Mouse (Mus musculus): ENCODE data around the gene Tspan2.

Gene Tspan2

DNA sequence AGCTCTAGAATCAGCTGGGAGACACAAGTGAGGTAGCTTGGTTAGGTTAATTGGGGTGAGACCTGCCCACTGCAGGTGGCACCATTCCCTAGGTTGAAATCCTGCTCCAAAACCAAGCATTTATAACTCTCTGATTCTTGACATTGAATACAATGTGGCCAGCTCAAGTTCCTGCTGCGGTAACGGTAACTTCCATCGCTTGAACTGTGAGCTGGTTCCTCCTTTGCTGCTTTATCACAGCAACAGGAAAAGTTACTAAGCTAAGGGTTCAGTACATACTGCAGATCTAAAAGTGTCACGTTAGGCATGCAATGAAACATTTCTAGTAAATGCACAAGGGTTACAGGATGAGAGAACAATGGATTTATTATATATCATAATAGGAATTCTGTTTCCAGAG, 1.7 kb upstream of the Tspan2 start:
- in situ Hi-C loops (cut with MboI; ENCODE audit: unreplicated experiment in 2 of 2): no loop called here

DNA sequence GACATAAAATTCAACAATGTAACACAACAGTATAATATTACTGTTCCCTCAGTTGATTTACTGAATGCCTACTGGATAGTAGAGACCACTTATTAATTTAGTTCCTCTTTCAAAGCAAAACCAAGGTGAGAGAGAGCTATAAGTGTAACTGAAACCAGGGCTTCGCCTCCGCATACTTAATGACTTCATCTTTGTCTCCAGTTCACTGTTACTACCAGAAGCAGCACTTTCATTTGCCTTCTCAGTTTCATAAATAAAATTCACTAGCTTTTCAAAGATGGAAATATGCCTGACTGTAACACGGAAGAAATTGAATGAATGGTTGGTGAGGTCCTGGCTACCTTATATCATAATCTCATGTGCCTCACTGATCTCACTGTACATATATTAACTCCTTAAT, 1.3 kb upstream of the Tspan2 start:
- in situ Hi-C loops (cut with MboI; ENCODE audit: unreplicated experiment in 2 of 2): no loop called here

DNA sequence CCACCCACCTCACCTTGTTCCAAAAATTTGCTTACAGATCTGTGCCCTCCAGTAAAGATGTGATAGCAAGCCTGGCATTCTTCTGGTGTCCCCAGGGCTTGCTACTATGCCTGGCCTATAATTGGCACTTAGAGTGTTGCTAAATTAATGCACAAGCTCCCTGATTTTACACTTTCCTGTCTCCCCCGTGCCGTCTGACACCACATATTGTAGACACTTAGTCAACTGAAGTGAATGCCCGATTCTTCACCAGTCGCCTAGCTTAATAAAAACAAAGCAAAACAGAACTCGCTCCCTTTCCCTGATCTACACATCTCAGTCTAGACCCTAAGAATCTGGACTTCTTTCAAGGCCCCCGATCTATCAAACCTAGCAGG, 405 bp upstream of the Tspan2 start:
- in situ Hi-C loops (cut with MboI; ENCODE audit: unreplicated experiment in 2 of 2): no loop called here

DNA sequence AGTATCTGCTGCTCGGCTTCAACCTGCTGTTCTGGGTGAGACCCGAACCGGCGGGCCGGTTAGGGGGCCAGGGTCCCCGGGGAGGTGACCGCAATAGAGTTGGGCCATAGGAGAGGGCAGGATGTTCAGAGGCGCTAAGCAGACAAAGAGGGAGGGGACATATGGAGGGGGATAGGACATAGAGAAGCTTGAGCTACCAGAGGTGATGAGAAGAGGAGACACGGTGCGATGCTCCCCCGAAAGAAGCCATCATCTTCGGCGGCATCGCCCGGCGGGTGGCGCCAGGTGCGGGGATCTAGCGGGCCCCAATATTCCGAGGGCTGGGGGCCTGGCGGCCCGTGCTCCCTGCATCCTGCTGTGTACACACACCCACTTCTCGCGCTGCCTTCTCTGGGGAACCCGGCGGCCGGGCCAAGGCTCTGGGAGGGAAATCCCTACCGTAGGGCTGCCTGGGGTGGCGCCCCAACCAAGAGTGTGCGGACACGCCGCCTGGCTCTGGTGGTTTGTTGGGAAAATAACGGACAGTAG, 766 bp downstream of the Tspan2 start:
- in situ Hi-C loops (cut with MboI; ENCODE audit: unreplicated experiment in 2 of 2): no loop called here

DNA sequence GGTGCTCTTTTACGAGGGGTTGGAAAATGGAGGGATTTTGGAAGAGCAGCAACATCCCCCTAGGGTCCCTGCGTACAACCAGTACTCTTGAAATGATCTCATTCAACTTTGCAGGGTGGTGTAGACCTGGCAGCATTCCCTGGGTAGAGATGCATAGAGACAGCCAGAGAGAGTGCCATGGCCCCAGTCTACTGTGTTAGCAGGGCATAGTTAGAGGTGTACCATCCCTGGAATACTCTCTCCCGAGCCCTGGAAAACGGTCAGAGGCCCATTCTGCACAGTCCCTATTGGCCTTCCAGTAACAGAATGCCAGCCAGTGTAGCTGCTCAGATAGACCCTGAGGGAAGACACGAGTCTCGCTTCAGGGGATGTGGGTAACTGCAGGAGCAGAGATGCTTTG, 1.3 kb downstream of the Tspan2 start:
- in situ Hi-C loops (cut with MboI; ENCODE audit: unreplicated experiment in 2 of 2): no loop called here

DNA sequence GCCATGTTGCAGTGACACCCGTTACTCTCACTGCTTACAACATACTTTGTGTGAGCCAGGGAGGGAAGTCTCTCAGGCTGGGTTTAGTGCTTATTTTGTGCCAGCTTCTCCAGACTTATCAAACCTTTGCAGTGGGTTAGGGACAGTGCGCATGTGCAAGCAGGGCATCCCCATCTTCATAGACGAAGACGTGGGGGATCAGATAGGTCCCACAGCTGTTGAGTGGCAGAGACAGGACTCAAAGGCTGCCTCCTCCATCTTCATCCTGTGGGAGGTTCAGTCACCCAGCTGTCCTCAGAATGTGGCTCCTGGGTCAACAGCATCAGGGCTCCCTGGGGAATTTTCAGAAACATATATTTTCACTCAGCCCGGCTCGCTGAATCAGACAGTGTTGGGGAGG, 2.1 kb downstream of the Tspan2 start:
- in situ Hi-C loops (cut with MboI; ENCODE audit: unreplicated experiment in 2 of 2): no loop called here

DNA sequence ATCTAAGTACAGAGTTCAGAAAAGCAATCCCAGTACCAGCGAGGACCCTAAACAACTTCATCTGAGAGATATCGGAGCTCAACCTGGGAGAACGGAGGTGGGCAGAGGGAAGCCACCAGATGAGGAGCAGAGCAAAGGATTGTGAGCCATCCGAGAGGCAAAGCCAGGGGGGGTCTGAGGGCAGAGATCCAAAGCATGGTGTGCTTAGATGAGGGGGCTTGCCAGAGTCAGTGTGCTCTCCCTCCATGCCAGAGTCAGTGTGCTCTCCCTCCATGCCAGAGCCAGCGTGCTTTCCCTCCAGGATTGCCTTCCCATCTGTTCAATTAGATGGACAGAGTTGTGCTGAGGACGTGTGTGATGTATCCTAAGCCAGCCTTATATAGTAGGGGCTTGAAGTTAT, 2.8 kb downstream of the Tspan2 start:
- in situ Hi-C loops (cut with MboI; ENCODE audit: unreplicated experiment in 2 of 2): no loop called here

GRCm38 (mm10) chr3:102738161-102738901, 4.0 kb downstream of the Tspan2 start:
- in situ Hi-C loops (cut with MboI; ENCODE audit: unreplicated experiment in 2 of 2): no loop called here

DNA sequence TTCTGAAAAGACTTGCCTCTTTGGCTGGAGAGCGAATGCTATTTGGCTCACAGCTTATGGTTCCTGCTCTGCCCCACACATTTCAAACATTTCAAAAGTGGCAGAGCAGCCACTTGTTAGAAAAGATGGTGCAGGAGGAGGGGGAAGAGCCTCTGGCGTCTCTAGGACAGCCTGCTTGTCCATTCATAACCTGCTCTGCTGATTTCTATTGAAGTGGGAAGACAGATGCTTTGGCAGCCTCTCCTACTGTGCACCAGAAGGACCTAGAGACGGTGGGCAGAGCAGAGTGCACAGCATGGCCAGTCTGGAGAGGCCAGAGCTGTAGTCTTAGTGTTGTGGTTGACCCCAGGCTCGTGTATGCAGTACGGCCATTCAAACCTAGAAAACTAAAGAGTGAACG, 4.6 kb downstream of the Tspan2 start:
- in situ Hi-C loops (cut with MboI; ENCODE audit: unreplicated experiment in 2 of 2): no loop called here

DNA sequence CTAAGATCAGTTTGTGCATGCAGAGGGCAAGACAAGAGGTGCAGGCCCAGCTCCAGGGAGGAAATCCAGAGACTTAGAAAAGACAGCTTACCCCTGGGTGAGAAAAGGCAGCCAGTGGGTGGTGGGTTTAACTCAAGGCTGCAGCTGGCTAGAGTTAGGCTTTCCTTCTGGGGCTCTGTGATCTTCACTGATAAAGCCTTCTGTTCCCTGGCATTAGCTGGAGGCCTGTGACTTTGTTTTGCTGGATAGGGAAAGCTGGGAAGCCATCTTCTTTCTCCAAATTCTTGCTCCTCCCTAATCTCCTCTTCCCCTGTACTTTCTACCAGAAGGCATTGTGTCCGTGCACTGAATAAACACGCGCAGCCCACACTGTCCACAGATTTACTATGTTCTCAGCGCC, 8.4 kb downstream of the Tspan2 start:
- in situ Hi-C loops (cut with MboI; ENCODE audit: unreplicated experiment in 2 of 2): no loop called here

GRCm38 (mm10) chr3:102743202-102743601, 8.9 kb downstream of the Tspan2 start:
- in situ Hi-C loops (cut with MboI; ENCODE audit: unreplicated experiment in 2 of 2): no loop called here

GRCm38 (mm10) chr3:102743781-102744471, 9.6 kb downstream of the Tspan2 start:
- in situ Hi-C loops (cut with MboI; ENCODE audit: unreplicated experiment in 2 of 2): no loop called here

GRCm38 (mm10) chr3:102744657-102745056, 10.3 kb downstream of the Tspan2 start:
- in situ Hi-C loops (cut with MboI; ENCODE audit: unreplicated experiment in 2 of 2): no loop called here

- in situ Hi-C loops (cut with MboI; ENCODE audit: unreplicated experiment in 2 of 2): no loop called here
Measured at GRCm38 (mm10) chr3:102746174-102746573, 11.8 kb downstream of the Tspan2 start.

GRCm38 (mm10) chr3:102748038-102748437, 13.7 kb downstream of the Tspan2 start:
- in situ Hi-C loops (cut with MboI; ENCODE audit: unreplicated experiment in 2 of 2): no loop called here

DNA sequence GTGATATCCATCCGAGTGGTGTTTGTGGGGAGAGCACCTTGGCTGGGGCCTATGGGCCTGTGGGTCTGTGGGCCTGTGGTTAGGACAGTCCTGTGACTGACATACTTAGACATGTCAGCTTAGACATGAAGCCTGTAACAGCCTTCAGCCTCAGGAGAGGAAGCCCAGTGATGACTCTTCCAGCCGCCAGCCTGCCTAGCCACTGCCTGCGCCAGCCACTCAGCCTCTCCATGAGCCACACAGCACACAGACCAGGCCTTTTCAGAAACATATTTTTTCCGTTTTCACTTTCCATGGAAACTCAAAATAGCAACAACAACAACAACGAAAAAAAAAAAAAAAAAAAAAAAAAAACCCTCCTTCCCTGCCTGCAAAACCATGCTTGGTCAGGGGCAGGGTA, 14.4 kb downstream of the Tspan2 start:
- in situ Hi-C loops (cut with MboI; ENCODE audit: unreplicated experiment in 2 of 2): no loop called here

- in situ Hi-C loops (cut with MboI; ENCODE audit: unreplicated experiment in 2 of 2): no loop called here
Measured at GRCm38 (mm10) chr3:102751136-102751535, 16.8 kb downstream of the Tspan2 start.

DNA sequence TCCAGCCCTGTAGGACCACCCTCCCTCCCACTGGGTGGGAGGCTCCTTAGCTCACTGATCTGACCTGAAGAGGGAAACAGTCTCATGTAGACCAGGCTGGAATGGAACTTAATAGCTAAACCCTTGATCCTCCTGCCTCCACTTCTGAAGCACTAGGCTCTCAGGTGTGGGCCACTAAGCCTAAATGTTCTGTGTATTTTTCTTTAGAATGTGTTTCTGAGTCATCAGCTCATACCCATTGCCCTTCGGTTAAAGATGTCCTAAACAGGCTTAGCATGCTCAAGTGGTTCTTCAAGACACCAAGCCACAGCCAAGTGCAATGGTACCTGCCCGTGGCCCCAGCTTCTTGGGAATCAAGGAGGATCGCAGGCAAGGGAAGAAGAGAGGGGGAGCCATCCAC, 17.2 kb downstream of the Tspan2 start:
- in situ Hi-C loops (cut with MboI; ENCODE audit: unreplicated experiment in 2 of 2): no loop called here

DNA sequence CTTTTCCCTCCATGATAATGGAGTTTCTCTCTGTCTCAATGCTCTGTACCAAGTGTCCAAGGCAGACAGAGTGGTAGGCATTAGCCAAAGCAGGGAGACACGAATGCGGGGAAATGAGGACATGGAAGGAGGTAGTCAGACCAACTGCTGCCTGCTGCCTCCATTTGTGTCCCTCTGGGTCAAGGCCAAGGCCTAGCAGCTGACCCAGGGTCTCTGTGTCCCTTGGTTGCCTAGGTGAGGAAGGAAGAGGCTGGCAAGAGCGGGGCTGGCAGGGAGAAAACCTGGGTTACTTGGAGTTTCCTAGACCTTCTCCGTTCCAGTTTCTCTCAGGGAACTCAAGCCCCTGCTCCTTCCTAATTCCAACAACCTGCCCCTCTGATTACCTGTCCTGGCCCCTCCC, 17.7 kb downstream of the Tspan2 start:
- in situ Hi-C loops (cut with MboI; ENCODE audit: unreplicated experiment in 2 of 2): no loop called here

DNA sequence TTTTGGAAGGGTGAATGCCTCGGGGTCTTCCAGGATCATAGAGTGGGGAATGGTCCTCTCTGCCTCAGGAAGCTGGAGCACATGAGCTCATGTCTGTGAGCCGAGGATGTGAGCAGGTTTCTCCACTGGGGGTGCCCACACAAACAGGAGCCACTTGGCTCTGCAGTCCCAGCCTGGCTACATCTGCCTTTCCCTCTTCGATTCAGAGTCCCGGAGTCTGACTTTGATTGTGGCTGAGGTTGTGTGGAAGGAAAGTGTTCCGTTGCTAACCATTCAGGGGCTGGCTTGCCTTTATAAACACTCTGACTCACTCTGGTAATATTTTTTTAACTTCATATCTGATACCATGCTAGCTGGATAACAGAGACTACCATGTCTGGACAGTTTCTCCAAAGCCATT, 18.1 kb downstream of the Tspan2 start:
- in situ Hi-C loops (cut with MboI; ENCODE audit: unreplicated experiment in 2 of 2): no loop called here

DNA sequence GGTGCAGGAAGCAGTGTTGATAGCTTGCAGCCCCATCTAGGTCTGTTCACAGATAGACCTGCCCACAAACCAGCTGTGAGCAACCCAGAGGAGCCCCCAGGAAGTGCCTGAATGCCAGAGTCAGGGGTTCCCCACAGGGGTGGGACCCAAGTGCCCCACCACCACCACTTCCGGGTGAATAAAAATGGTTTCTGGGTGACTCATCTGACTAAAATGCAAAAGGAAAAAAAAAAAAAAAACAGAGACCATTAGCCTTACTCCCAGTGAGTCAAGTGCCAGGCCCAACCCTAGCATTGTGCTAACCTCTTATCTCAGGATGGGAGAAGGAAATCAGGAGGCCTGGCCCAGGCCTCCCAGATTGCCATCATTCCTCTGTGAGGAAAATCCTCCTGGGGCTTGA, 21.5 kb downstream of the Tspan2 start:
- in situ Hi-C loops (cut with MboI; ENCODE audit: unreplicated experiment in 2 of 2): no loop called here

- in situ Hi-C loops (cut with MboI; ENCODE audit: unreplicated experiment in 2 of 2): no loop called here
Measured at GRCm38 (mm10) chr3:102757019-102757418, 22.7 kb downstream of the Tspan2 start.
